Mouse (Mus musculus) heart, adult 8-10 months (tissue): ENCODE results near the gene Dohh. TPM values are rescaled to one million over a fixed set of nuclear protein-coding genes. Genes with fewer than 3 reads are reported as not detected.

Experiments used
- DNase-seq: peaks from one replicate; pipeline ENCODE4 v3.0.0; 2022; ENCODE audit warnings: low spot score
- total RNA-seq, 4 experiments: library from RNA; stranded (reverse); gene quantifications; 2 replicates each; pipeline ENCODE4 v1.2.4; 2022

The Dohh gene
- total RNA-seq, 4 experiments from 2014 or later: 49.1 to 55.0 (median 53.8) TPM

- no peak for DNase-seq
Observed at GRCm38 (mm10) chr10:81403511-81403910, 19.3 kb downstream of the Dohh start.

DNA sequence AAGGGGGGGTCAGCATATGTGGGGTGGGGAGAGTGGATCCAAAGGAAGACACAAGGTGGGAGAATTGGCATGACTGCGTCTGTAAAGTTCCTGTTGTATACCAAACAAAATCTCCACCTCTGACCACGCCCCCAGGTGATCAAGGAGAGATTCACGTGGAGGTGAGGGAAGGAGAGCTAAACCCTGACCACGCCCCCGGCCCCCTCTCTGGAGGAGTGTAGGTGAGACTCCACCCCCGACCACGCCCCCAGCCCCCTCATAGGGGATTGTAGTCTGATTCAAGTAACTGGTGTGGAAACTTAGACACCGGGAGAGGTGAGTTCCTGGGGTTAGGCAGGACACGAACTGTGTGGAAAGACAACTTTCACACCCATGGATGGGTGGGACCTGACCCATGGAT, 19.9 kb downstream of the Dohh start:
- DNase-seq: no peak

DNA sequence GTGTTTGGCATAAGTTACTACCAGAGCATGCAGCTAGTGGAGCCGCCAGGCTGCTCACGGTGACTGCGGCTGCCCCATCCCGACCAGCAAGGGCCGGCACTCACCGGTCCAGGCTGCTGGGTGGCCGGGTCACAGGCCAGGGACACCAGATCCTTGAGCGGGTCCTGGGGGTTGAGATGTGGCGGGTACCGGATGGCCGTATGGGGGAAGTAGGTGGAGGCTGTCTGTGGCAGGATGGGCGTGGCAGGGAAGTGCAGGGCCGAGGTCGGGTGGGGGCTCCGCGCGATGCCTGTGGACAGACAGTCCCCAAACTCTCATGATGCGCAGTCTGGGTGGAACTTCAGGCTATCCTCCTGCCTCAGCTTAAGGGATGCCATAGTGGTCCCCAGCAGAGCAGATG, 20.5 kb downstream of the Dohh start:
- no peak for DNase-seq

DNA sequence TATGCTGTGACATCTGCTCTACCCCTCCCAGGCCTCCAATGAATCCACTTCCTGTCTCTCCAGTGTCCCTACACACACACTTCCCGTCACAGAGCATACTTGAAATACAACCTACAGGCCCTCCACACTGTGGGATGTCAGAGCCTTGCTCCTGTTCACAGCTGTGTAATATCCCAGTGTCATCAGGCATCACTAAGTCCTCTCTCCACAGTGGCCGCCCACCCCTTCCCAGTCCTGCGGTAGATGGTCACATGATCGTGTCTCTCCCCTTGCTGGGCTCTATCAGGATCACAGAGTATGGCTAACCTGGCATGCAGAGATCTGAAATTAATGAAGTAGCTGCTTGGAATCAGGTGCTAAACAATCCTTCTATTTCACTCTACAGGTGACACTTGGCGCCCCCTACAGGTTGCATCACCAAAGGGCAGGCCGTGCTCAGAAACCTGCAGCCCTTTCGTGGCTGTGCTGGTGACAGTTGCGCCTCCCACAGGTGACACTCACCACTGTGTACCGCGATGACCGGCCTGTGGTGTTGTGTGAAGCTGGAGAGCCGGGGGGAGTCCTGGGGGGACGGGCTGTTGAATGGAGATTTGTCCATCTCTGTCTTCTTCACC, 21.5 kb downstream of the Dohh start:
- no peak for DNase-seq

DNA sequence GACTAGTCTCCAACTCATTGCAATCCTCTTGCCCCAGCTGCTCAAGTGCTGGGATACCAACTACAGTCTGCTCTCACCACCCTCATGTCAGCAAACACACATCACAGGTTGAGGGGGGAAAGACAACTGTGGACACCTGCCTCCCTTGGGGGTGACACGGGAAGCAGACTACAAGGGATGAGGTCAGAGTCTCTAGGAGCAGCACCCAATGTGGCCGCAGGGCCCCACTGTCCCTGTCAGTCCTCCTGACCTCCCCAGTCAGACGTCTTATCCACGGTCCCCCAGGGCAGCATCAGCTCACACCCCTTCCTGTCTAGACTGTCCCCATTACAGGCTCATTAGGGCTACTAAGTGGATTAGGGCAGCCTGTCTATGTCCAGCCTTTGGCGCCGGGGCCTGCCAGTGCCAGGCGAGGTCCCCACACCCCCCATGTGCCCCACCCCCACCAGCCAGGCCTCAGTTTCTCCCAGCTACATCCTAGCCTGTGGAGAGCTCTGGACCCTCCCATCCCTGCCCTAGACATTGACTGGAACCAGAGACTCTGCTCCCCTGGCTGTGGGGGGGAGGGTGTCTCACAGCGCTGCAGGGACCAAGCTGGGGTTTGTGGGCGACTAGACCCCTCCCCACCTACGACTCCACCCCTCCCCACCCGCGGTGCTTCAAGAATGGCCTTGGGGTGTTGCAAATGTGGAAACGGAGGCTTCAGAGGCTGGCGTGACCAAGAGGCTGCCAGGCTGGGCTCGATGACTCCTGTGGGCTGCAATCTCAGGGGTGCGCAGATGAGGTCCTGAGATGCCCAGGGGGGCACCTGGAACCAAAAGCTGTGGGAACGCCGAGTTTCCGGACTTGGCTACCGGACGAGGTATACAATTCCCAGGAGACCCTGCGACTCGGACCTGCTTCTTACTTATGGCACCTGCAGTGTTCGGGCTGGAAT, 22.5 kb downstream of the Dohh start:
- no peak for DNase-seq

GRCm38 (mm10) chr10:81407539-81408423, 23.6 kb downstream of the Dohh start:
- peak; percentile 94 for DNase-seq

GRCm38 (mm10) chr10:81408424-81408729, 24.1 kb downstream of the Dohh start:
- no peak for DNase-seq

DNA sequence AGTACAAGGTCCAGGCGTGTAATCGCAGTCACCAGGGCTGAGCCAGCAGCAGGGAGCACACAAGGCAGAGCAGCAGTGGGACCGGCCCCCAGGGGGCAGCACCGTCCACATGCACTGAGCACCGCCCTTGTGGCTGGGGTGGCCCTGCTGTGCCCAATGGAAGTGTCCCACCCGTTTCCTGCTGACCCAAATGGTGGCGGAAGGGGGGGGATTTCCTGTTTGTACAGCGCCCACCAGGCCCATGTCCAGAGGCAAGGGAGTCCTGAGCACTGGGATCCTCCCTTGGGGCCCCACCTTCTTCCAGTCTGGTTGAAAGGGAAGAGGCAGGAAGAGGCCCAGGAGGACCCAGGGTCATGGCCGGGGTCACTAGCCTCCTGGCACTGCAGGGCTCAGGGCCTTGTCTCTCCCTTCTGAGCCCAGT, 24.7 kb downstream of the Dohh start:
- DNase-seq: peak; percentile 91

GRCm38 (mm10) chr10:81409330-81409729, 25.1 kb downstream of the Dohh start:
- DNase-seq: no peak

DNA sequence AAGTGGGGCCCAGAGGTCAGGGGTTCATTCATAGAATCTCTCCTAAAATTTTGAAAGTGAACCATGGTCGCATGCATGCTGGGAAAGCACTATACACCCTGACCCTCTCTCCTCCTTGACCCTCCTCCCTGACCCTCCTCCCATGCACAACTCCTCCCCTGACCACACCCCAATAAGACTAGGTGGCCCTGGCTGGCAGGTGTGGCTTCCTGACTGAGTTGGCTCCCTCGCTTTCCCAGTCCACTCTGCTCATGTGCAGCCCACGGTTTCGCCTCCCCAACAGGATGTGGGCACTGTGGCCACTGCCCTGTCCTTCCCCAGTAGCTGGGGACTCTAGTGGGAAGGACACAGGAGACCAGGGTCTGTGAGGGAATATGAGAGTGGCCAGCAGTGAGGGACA, 26.1 kb downstream of the Dohh start:
- no peak for DNase-seq

DNA sequence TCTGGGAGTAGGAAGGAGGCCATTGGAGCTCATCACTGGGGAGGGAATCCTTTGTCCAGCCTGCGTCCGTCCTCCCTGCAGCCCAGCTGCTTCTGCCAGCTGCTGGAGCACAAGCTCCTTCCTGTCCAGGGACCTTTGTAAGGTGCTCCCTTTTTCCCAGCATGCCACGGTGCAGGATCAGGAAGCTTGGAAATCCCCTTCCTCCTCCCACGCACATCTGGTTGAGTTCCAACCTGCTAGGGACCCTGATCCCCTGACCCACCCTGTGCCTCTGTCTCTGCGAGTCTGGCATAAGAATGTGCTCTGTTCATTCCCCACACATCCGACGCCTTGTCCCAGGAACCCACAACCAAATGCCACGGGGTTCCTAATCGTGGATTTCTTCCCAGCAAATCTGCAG, 26.8 kb downstream of the Dohh start:
- peak; percentile 81 for DNase-seq

DNA sequence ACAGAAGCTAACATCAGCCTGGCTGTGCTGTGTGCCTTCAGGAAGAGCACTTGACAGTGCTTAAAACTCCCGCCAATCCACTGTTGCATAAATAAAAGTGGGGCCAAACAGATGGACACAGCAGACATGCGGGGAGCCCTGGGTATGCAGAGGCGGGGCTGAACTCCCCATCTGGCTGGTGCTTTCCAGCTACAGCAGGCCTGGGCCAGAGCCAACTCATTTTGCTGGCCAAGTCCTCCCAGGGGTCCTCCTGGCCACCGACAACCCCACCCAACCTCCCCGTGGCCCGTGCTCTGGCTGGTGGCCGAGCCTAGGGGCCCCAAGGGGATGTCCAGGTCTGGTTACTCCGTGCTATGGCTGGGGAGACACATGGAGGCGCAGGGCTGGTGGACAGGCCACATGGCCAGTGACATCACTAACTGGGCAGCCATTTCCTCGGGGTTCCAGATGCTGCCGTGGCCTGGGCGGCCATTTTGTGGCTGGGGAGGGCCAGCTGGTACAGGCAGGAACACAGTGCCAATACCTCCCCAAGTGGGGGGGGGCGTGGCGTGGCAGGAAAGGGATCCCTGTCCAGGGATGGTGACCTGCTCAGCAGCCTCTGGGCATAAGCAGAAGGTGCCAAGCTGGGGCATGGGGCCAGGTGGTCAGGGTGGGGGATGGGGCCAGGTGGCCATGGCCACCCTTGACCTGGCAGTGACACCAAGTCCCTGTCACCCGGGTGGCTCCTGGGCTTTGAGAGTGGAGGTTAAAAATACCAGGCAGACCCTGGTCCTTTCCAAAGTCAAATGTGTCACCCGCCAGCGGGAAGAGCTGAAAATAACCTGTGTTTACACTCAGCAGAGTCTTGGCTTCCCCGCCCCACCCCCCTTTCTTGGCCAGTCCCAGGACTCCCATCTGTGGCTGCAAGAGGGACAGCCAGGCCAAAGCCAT, 27.5 kb downstream of the Dohh start:
- DNase-seq: peak; percentile 95

- DNase-seq: no peak
Observed at GRCm38 (mm10) chr10:81412586-81413309, 28.5 kb downstream of the Dohh start.

- peak; percentile 92 for DNase-seq
Observed at GRCm38 (mm10) chr10:81413310-81414261, 29.4 kb downstream of the Dohh start.

DNA sequence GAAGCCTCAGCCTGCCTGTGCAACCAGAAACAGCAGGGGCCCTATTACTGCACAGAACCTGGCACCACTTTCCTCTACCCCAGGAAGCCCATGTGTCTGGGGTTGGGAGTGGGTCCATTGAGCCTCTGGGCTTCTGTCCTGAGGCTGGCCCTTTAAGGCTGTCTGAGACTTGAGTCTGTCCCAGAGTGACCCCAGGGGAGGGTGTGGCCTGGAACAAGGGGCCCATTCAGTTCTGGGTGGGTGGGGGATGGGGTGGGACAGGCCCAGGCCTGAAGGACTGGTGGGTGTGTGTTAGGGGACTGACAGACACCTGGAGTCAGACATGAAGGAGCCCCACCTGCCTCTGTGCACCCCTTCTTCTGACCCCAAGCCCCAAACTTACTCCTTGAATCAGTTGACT, 30.5 kb downstream of the Dohh start:
- no peak for DNase-seq

DNA sequence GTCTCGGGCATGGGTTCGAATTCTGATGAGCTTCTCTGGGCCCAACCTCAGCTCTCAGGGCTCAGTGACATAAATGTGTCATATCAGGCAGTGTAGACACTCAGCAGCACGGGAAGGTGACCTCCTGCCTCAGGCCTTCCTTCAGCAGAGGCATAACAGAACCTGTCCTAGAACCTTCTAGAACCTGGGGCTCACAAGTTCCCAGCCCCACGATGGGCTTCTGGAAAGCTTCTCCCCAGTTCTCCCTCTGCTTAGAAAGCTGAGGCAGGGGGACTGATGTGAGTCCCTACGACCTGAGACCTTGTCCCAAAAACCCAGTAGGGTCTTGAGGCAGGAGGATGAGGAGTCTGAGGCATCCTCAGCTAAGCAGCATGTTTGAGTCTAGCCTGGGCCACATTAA, 30.9 kb downstream of the Dohh start:
- DNase-seq: no peak

DNA sequence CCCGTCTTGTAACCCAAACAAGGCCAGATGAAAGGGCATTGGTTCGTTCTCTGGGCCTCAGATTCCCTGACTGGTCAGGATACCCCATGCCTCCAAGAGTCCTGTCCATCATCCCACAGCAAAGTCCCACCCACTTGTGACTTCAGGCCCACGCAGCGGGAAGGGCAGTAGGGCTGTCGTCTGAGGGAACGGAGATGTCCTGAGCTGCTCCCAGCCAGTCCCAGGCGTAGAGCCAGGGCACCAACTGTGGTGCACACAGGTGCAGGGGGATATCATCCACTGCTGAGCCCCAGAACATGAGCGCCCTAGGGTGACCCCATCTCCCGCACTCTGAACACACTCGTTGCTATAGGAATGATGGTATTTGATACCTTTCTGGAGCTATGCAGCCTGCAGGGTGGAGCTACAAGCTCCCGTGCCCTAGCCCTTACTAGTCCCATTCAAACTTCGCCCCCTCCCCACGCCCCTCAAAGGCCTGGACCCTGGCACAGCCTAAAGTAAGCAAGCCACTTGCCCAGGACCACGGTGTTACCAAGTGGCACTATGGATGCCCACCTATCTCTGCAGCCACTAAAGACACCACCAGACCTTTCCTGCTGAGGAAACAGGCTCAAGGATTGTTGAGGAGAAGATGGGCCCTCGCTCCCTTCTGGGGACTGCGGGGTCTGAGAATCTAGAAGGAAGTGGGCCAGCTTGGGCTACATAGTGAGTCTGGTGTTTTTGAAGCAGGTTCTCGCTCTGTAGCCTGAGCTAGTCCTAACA, 31.5 kb downstream of the Dohh start:
- no peak for DNase-seq

DNA sequence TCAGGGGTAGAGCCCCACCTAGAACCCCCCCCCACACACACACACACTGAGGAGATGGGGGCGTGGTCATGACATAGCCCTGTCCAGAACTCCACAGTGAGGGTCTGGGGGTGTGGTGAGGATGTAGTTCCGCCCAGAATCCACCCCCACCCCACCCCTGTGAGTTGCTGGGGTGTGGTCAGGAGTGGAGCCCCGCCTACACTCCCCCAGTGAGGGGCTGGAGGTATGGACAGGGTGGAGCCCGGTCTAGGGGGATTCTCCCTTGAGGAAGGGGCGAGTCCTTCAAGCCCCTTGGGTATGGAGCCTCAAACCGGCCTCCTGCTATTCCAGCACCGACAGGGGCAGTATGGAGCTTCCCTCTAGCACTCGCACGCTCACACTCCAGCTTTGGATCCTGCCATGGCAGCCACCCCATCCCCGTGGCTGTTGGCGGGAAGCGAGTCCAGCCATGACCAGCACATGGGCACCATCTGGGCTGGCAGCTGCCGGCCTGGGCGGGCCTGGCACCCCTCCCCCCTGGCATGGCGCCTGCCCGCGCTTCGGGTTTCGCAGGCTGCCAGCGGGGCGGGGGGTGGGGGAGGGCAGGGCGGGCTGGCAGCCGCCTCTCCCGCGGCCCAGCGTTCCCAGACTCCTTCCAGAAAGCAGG, 32.5 kb downstream of the Dohh start:
- DNase-seq: peak; percentile 78
